Mouse (Mus musculus): Measurements from ENCODE around the gene Man1b1. TPM values are rescaled to one million over a fixed set of nuclear protein-coding genes. Genes with fewer than 3 reads are reported as not detected.

Man1b1 gene
- polyA plus RNA-seq, 1 experiment = 0.86 TPM

- Histone ChIP-seq H3K4me3 (replicated peaks) (no peak overlapping the region), H3K36me3 (ENCODE audit: control insufficient read depth) (no peaks in the 10 kb centered on the region), H3K4me1 (ENCODE audit: control insufficient read depth) (peaks cover 9% of the 10 kb centered on the region), H3K27me3 (ENCODE audit: control insufficient read depth) (peaks cover 66% of the 10 kb centered on the region), H3K9me3 (ENCODE audit: control insufficient read depth, low read length) (no peaks in the 10 kb centered on the region)
- TF ChIP-seq GATA1 (IDR thresholded peaks at IDR 0.05; ENCODE audit: low read length) = no peak
- no peak for TF ChIP-seq TAL1 (IDR thresholded peaks at IDR 0.05; ENCODE audit: low read length)
These were observed 28.0 kb upstream of the Man1b1 start for GRCm38 (mm10) chr2:25303931-25304656.

DNA sequence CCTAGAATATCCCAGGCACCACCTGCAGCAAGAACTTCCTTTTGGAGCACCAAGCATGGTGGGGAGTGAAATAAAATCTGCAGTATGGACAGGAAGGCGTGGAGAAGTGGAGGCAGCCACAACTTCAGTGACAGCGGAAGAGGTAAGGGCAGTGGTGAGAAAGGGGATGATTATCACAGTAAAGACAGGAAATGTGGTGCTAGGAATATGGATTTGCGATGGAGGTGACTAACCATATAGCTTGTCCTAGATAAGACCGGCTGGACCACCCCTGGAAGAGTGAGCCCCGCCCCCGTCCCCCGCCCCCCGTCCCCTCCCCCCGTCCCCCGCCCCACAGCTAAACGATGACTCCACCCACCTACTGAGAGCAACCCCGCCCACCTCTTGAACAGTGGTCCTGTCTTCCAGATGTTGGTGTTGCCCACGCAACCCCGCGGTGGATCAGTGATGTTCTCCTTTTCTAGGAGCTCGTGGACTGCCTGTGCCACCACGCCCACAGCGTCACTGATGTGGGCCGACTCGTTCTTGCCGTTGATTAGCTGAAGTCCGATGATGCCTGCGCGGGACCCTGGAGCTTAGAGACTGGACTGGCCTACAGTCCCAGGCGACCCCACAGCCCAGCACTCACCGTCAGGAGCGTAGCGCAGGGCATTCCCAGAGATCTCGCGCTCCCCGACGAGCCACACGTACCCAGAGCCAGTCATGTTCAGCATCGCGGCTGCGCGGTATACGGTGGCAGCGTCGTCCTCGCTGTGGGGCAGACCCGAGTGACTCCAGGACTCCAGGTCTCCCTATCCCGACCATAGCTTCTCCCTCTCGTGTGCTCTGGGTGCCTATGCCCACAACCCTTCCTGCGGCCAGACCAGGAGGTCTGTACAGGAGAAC is 27.2 kb upstream of the Man1b1 start:
- Histone ChIP-seq H3K4me1 (ENCODE audit: control insufficient read depth) (peaks cover 9% of the 10 kb centered on the region), H3K4me3 (replicated peaks) (peak overlapping the region; percentile 23), H3K36me3 (ENCODE audit: control insufficient read depth) (no peaks in the 10 kb centered on the region), H3K9me3 (ENCODE audit: control insufficient read depth, low read length) (no peaks in the 10 kb centered on the region), H3K27me3 (ENCODE audit: control insufficient read depth) (peaks cover 70% of the 10 kb centered on the region)
- no peak for TF ChIP-seq GATA1 (IDR thresholded peaks at IDR 0.05; ENCODE audit: low read length)
- TF ChIP-seq TAL1 (IDR thresholded peaks at IDR 0.05; ENCODE audit: low read length) = no peak

- no peaks in the 10 kb centered on the region for H3K36me3 ChIP-seq (ENCODE audit: control insufficient read depth)
- no peaks in the 10 kb centered on the region for H3K9me3 ChIP-seq (ENCODE audit: control insufficient read depth, low read length)
- TF ChIP-seq TAL1 (IDR thresholded peaks at IDR 0.05; ENCODE audit: low read length) (no peak), GATA1 (IDR thresholded peaks at IDR 0.05; ENCODE audit: low read length) (no peak)
- peaks cover 79% of the 10 kb centered on the region for H3K27me3 ChIP-seq (ENCODE audit: control insufficient read depth)
- peaks cover 9% of the 10 kb centered on the region for H3K4me1 ChIP-seq (ENCODE audit: control insufficient read depth)
- no peak overlapping the region for H3K4me3 ChIP-seq (replicated peaks)
These were observed 26.4 kb upstream of the Man1b1 start for GRCm38 (mm10) chr2:25305587-25306359.

DNA sequence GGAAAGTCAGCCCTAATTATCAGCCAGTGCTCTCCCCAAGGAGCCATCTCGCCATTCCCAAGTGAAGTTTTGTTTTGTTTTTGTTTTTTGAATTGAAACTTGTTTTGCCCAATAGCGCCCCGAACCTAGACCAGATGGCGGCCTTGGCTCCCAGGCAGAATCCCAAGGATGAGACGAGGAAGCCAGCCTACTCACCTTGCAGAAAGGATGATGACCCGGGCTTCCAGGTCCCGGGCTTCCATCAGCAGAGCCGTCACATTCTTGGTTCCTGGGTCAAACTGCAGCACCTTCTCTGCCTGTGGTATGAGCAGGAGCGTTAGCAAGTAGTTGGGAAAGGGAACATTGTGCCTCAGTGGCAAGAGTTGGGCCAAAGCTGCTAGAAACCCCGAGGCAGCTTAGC is 22.0 kb upstream of the Man1b1 start:
- peaks cover 2% of the 10 kb centered on the region for H3K4me1 ChIP-seq (ENCODE audit: control insufficient read depth)
- no peaks in the 10 kb centered on the region for H3K9me3 ChIP-seq (ENCODE audit: control insufficient read depth, low read length)

DNA sequence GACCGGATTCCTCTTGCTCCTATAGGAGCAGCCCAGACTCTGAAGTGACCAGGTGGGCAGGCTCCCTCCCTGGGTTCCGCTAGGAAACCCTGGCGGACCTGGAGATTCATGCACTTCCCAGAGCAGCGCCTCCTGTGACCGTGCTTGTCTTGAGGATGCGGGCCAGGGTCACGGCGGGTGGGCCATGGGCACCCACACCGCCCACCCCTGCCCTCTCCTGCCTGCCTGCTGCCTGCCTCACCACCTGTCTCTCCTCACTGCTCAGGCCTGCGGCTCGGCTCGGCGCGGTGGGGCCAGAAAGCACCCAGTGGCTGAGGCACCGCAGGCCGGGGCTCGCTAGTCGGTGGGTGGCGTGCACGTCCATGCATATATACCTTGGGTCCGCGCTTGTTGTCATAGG is 21.2 kb upstream of the Man1b1 start:
- Histone ChIP-seq H3K36me3 (ENCODE audit: control insufficient read depth) (no peaks in the 10 kb centered on the region), H3K9me3 (ENCODE audit: control insufficient read depth, low read length) (no peaks in the 10 kb centered on the region), H3K27me3 (ENCODE audit: control insufficient read depth) (peaks cover 83% of the 10 kb centered on the region), H3K4me1 (ENCODE audit: control insufficient read depth) (no peaks in the 10 kb centered on the region), H3K4me3 (replicated peaks) (no peak overlapping the region)
- TF ChIP-seq TAL1 (IDR thresholded peaks at IDR 0.05; ENCODE audit: low read length) (no peak), GATA1 (IDR thresholded peaks at IDR 0.05; ENCODE audit: low read length) (no peak)

More for the DNA sequence above, 22.0 kb upstream of the Man1b1 start:
- Histone ChIP-seq H3K27me3 (ENCODE audit: control insufficient read depth) (peaks cover 88% of the 10 kb centered on the region), H3K36me3 (ENCODE audit: control insufficient read depth) (no peaks in the 10 kb centered on the region), H3K4me3 (replicated peaks) (no peak overlapping the region)
- no peak for TF ChIP-seq GATA1 (IDR thresholded peaks at IDR 0.05; ENCODE audit: low read length)
- no peak for TF ChIP-seq TAL1 (IDR thresholded peaks at IDR 0.05; ENCODE audit: low read length)

DNA sequence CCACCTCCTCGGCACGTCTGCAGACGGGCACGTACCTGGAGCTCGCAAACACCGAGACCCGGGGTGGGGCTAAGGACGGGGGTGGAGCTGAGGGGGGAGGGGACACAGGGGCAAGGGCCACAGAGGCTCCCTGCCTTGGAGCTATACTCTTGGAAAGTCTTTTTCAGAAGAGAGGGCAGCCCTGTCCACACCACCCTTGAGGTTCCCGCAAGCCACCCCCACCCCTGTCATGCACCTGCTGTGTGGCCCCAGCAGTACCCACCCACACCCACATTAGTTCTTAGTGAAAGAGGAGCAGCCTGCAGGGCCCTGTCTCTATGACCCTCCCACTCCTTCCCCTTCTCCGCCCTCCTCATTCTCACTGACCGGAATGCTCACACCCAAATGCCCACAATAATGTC is 20.6 kb upstream of the Man1b1 start:
- H3K4me1 ChIP-seq (ENCODE audit: control insufficient read depth) = no peaks in the 10 kb centered on the region
- no peak for TF ChIP-seq TAL1 (IDR thresholded peaks at IDR 0.05; ENCODE audit: low read length)
- TF ChIP-seq GATA1 (IDR thresholded peaks at IDR 0.05; ENCODE audit: low read length) = no peak
- no peak overlapping the region for H3K4me3 ChIP-seq (replicated peaks)
- H3K36me3 ChIP-seq (ENCODE audit: control insufficient read depth) = no peaks in the 10 kb centered on the region
- H3K9me3 ChIP-seq (ENCODE audit: control insufficient read depth, low read length) = no peaks in the 10 kb centered on the region
- peaks cover 83% of the 10 kb centered on the region for H3K27me3 ChIP-seq (ENCODE audit: control insufficient read depth)

- H3K36me3 ChIP-seq (ENCODE audit: control insufficient read depth) = no peaks in the 10 kb centered on the region
- H3K27me3 ChIP-seq (ENCODE audit: control insufficient read depth) = peaks cover 77% of the 10 kb centered on the region
- peaks cover 9% of the 10 kb centered on the region for H3K4me1 ChIP-seq (ENCODE audit: control insufficient read depth)
- H3K4me3 ChIP-seq (replicated peaks) = no peak overlapping the region
- H3K9me3 ChIP-seq (ENCODE audit: control insufficient read depth, low read length) = no peaks in the 10 kb centered on the region; the same call in 1 of the 2 replicates
- TF ChIP-seq GATA1 (IDR thresholded peaks at IDR 0.05; ENCODE audit: low read length) = no peak
- TF ChIP-seq TAL1 (IDR thresholded peaks at IDR 0.05; ENCODE audit: low read length) = no peak
These were observed 13.8 kb upstream of the Man1b1 start for GRCm38 (mm10) chr2:25318119-25318966.
